Mouse (Mus musculus) limb, embryonic 12.5 days (tissue): ENCODE measurements around the gene Rnf17. TPM values are rescaled to one million over a fixed set of nuclear protein-coding genes. Genes with fewer than 3 reads are reported as not detected.

Experiments
- ATAC-seq: fragments of 200-750 bp; cut with Nextera tagmentation; 2 replicates; pipeline ENCODE4 v1.8.0; 2017; ENCODE audit warnings: low read depth, moderate TSS enrichment; ENCODE audit not compliant: insufficient number of reproducible peaks, insufficient read depth, low FRiP score, low TSS enrichment
- H3K27ac ChIP-seq: fragments of 300-500 bp; sonication (generic); 2 replicates; pipeline ENCODE4 v1.5.1; 2016; ENCODE audit warnings: mild to moderate bottlenecking, moderate library complexity
- H3K27me3 ChIP-seq: fragments of 300-500 bp; sonication (generic); 2 replicates; pipeline ENCODE4 v1.6.1; 2016; ENCODE audit warnings: mild to moderate bottlenecking, moderate library complexity
- H3K36me3 ChIP-seq: fragments of 300-500 bp; sonication (generic); 2 replicates; pipeline ENCODE4 v1.6.1; 2016; ENCODE audit warnings: mild to moderate bottlenecking, moderate library complexity
- H3K4me1 ChIP-seq: fragments of 300-500 bp; sonication (generic); replicated peaks from 2 replicates; pipeline ENCODE4 v1.6.1; 2016
- H3K4me2 ChIP-seq: fragments of 300-500 bp; sonication (generic); 2 replicates; pipeline ENCODE4 v1.6.1; 2016; ENCODE audit warnings: mild to moderate bottlenecking, moderate library complexity
- H3K4me3 ChIP-seq: fragments of 300-500 bp; sonication (generic); replicated peaks from 2 replicates; pipeline ENCODE4 v1.5.1; 2016; ENCODE audit warnings: mild to moderate bottlenecking
- H3K9ac ChIP-seq: fragments of 300-500 bp; sonication (generic); replicated peaks from 2 replicates; pipeline ENCODE4 v1.6.1; 2016; ENCODE audit warnings: mild to moderate bottlenecking, moderate library complexity
- H3K9me3 ChIP-seq: fragments of 300-500 bp; sonication (generic); 2 replicates; pipeline ENCODE4 v1.6.1; 2016; ENCODE audit warnings: mild to moderate bottlenecking, moderate library complexity
- WGBS: fragments of 180-500 bp; shearing (Covaris S2); methylation state at CpG from one replicate; pipeline ENCODE4 v1.1.7; 2016; 5-methylcytosine and 5-hydroxymethylcytosine counted together
- polyA plus RNA-seq: library from polyadenylated mRNA; unstranded; fragments of >200 nt; fragmentation: Nextera tagmentation; extraction: Ambion mirVana; gene quantifications from 2 replicates; pipeline ENCODE4 v1.2.1, GENCODE M21; 2016

Rnf17 gene
- polyA plus RNA-seq, 1 experiment from 2014 or later = 1.6 TPM

DNA sequence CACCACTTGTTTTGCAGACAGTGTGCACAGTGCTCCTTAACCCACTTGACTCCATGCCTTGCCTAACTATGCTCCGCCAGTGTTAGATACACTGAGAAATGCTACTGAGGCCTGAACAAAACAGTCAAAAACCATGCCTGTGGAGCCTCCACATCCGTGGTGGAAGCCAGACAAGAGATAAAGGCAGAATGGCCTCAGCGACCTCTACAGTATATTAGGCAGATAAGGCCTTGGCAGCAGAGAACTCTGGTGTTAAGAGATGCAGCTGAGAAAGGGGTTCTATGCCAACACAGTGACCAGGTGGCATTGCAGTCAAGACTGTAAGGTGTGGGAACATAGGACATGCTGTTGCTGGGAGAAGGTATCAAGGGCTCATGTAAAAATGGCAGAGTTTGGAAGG, 104.4 kb downstream of the Rnf17 start:
- Histone ChIP-seq H3K4me2 (no peak overlapping the region), H3K27me3 (no peaks in the 10 kb centered on the region), H3K4me1 (no peaks in the 10 kb centered on the region), H3K36me3 (no peaks in the 10 kb centered on the region), H3K9ac (no peak overlapping the region), H3K9me3 (no peaks in the 10 kb centered on the region), H3K27ac (no peak overlapping the region), H3K4me3 (no peak overlapping the region)
- no peak for ATAC-seq
- WGBS = 74% methylated on average over 3 of the region's 3 CpGs

DNA sequence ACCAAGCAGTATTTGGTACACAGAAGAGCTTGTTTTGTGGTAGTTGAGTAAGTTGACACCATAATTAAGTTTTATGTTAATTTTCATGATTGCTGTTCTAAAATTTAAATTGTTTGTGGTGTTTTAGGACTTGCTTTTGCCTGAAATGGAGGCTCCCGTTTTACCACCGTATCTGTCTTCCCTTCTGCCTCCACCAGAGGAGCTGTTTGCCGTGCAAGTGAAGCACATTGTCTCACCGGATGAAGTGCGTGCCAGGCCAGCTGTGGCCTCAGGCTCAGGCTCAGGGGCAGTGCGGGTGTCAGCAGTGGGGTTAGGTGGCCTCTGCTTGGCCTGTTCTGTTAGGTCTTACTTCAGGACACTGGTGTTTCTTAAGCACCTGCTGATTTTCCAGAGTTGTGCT, 109.7 kb downstream of the Rnf17 start:
- ATAC-seq = no peak
- no peaks in the 10 kb centered on the region for H3K9me3 ChIP-seq
- 24% methylated on average over 6 of the region's 6 CpGs for WGBS

DNA sequence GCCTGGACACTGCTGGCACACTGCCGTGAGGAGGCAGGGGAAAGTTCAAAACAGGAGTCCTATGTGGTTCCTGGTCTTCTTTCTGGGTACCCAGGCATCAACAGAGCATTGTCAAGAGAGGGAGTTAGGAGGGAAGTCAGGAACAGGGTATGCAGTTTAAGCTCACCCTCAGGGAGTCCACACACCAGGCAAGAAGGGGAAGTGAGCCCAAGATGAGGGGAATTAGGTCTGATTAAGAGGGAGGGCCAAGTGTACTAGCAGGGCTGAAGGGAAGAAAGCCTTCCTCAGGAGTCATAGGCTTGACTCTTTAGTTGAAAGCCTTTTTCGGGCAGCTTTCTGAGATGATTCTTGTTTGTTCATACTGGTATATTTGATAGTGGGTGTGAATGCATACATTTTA, 112.4 kb downstream of the Rnf17 start:
- no peak overlapping the region for H3K27ac ChIP-seq
- WGBS = 84% methylated on average over 2 of the region's 2 CpGs
- ATAC-seq = no peak

More for the DNA sequence above, 109.7 kb downstream of the Rnf17 start:
- H3K36me3 ChIP-seq = no peaks in the 10 kb centered on the region
- no peak overlapping the region for H3K27ac ChIP-seq
- no peak overlapping the region for H3K9ac ChIP-seq
- no peak overlapping the region for H3K4me3 ChIP-seq
- H3K4me2 ChIP-seq = no peak overlapping the region
- no peaks in the 10 kb centered on the region for H3K4me1 ChIP-seq
- no peaks in the 10 kb centered on the region for H3K27me3 ChIP-seq

DNA sequence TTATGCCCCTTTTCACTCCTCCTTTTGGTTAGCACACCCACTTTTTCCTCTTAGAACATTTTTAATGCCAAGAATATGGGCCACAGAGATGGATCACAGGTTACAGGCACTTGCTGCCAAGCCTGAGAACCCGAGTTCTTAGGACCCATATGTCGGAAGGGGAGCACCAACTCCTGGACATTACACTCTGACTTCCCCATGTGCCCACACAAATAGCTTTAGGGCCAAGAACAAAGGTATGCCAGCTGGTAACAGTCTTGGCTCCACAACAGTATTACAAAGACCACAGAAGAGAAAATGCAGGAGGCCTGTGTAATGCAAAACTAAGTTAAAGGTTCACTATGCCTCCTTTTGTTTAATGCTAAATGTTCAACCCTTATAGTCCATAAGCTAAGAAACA, 128.4 kb downstream of the Rnf17 start:
- Histone ChIP-seq H3K27ac (no peak overlapping the region), H3K4me3 (no peak overlapping the region), H3K4me2 (no peak overlapping the region), H3K9ac (no peak overlapping the region), H3K9me3 (no peaks in the 10 kb centered on the region), H3K27me3 (no peaks in the 10 kb centered on the region), H3K36me3 (peaks cover 52% of the 10 kb centered on the region), H3K4me1 (no peaks in the 10 kb centered on the region)
- ATAC-seq = no peak
- WGBS = 89% methylated on average over 2 of the region's 2 CpGs

More for the DNA sequence above, 112.4 kb downstream of the Rnf17 start:
- Histone ChIP-seq H3K9ac (no peak overlapping the region), H3K9me3 (no peaks in the 10 kb centered on the region), H3K4me1 (no peaks in the 10 kb centered on the region), H3K36me3 (no peaks in the 10 kb centered on the region), H3K27me3 (no peaks in the 10 kb centered on the region), H3K4me2 (no peak overlapping the region), H3K4me3 (no peak overlapping the region)

DNA sequence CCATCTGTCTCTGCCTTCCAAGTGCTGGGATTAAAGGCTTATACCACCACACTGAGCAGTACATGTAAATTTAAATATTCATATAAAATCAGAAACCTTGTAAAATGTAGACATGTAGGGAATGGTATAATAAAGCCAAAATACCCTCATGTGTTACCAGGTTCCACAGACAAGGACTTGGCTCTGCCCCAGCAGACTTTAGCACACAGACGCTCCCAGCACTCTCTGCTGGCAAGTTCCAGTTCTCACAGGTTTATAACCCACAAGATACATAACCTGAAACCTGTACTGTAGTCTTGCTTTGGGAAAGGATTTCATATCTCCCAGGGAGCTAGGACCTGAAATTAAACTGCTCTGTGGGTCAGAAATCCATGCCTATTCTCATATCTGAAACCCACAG, 142.6 kb downstream of the Rnf17 start:
- H3K36me3 ChIP-seq = peaks cover 27% of the 10 kb centered on the region
- no peaks in the 10 kb centered on the region for H3K9me3 ChIP-seq
- no peaks in the 10 kb centered on the region for H3K27me3 ChIP-seq
- no peak overlapping the region for H3K4me2 ChIP-seq
- no peak overlapping the region for H3K27ac ChIP-seq
- no peaks in the 10 kb centered on the region for H3K4me1 ChIP-seq
- ATAC-seq = no peak
- no peak overlapping the region for H3K9ac ChIP-seq
- H3K4me3 ChIP-seq = no peak overlapping the region
- WGBS = 83% methylated on average over 1 of the region's 1 CpGs

DNA sequence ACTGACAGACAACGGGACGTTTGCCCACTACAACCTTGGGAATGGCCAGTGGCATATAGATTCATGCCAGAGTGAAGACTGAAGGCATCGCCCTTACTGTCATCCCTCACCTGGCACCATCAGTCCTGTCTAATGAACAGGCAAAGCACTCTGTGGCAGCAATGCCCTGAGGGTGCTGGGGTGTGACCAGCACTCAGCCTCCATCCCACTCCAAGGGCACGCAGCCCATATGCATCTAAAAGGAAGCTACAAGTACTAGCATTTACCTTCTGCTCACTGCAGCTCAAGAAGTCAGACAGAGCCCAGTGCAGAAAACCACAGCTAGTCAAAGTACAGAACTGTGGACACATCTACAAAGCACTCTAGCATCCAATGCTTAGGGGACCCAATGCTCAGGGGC, 143.1 kb downstream of the Rnf17 start:
- H3K36me3 ChIP-seq = peaks cover 27% of the 10 kb centered on the region
- H3K27ac ChIP-seq = no peak overlapping the region
- H3K27me3 ChIP-seq = no peaks in the 10 kb centered on the region
- H3K9ac ChIP-seq = no peak overlapping the region
- no peak overlapping the region for H3K4me3 ChIP-seq
- no peak overlapping the region for H3K4me2 ChIP-seq
- H3K9me3 ChIP-seq = no peaks in the 10 kb centered on the region
- no peak for ATAC-seq
- H3K4me1 ChIP-seq = no peaks in the 10 kb centered on the region
- 95% methylated on average over 4 of the region's 4 CpGs for WGBS

DNA sequence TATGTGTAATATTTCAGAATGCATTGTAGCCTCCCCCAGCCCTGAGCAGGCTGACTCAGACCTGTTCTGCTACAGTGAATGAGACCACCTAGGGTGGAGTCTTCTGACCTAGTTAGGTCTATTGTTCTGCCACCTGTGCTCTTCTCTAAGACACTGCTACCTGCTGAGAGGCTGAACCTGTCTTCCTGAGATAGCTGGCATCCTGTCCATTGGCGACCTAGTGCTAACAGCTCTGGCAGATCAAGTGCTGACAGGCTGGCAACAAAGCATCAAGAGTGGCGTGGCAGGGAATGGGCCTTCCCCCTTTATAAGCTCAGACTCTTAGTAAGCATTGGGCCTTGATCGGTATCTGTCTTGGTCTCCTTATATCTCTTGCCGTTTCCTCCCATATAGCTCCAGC, 148.6 kb downstream of the Rnf17 start:
- Histone ChIP-seq H3K9ac (no peak overlapping the region), H3K4me1 (no peaks in the 10 kb centered on the region), H3K4me2 (no peak overlapping the region), H3K9me3 (no peaks in the 10 kb centered on the region), H3K4me3 (no peak overlapping the region), H3K36me3 (peaks cover 47% of the 10 kb centered on the region), H3K27ac (no peak overlapping the region), H3K27me3 (no peaks in the 10 kb centered on the region)
- 92% methylated on average over 4 of the region's 4 CpGs for WGBS
- no peak for ATAC-seq

DNA sequence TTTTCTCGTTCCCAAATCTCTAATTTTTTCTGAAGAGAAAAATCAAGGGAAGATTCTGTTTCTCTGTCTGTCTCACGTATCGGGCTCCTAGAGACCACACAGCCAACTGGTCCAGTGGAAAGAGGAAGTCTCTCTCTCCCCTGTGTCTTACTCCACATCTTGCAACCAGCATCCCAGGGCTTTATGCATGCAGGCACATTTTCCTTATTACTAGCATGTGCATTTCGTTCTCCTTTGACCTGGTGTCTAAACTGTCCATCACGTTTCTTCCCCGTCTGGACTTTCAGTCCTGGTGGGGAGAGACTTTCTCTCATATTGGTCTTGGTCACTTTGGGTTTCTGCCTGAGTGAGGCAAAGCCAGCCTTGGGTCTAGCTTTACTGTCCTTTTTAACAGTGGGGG, 150.5 kb downstream of the Rnf17 start:
- Histone ChIP-seq H3K9ac (no peak overlapping the region), H3K27ac (no peak overlapping the region), H3K4me1 (no peaks in the 10 kb centered on the region), H3K36me3 (peaks cover 52% of the 10 kb centered on the region), H3K9me3 (no peaks in the 10 kb centered on the region), H3K4me2 (no peak overlapping the region), H3K4me3 (no peak overlapping the region), H3K27me3 (no peaks in the 10 kb centered on the region)
- no peak for ATAC-seq
- 85% methylated on average over 6 of the region's 6 CpGs for WGBS

DNA sequence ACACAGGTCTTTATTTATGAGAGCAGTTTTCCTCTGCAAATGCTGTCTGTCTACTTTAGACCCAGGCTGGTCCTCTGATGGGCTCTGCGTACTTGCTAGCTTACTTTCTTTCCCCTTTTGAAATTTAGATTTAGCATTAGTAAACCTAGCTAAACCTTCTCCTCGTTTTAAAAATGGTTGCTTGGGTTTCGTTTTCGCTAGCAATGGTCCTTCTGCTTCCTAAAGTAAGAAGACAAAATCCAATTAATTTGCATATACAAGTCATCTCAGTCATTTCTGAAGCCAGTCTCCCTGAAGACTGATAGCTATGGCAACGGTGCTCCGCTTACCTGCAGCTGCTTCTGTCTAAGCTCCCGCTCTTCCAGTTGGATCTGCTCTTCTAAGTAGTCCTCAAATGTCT, 150.9 kb downstream of the Rnf17 start:
- Histone ChIP-seq H3K36me3 (peaks cover 56% of the 10 kb centered on the region), H3K4me2 (no peak overlapping the region)

DNA sequence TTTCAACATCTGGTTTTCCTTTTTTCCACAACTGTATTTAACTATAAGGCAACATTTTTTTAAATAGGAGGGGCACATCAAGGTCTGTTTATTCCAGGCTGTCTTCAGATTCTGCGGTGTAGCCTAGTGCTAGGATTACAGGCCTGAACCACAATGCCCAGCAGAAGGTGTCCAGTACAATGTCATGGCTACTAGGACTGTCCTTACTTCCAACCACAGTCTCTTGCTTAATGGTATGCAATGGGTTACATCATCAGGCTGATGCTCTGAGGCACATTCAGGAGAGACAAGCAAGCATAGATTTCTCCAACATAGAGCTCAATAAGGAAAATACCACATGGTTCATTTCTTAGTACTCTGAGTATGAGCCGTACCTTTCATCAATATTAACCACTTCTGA, 152.3 kb downstream of the Rnf17 start:
- WGBS = 89% methylated on average over 2 of the region's 2 CpGs

More for the DNA sequence above, 150.9 kb downstream of the Rnf17 start:
- H3K9ac ChIP-seq = no peak overlapping the region
- ATAC-seq = no peak
- H3K9me3 ChIP-seq = no peaks in the 10 kb centered on the region
- 94% methylated on average over 7 of the region's 7 CpGs for WGBS
- H3K27ac ChIP-seq = no peak overlapping the region
- H3K4me1 ChIP-seq = no peaks in the 10 kb centered on the region
- no peaks in the 10 kb centered on the region for H3K27me3 ChIP-seq
- H3K4me3 ChIP-seq = no peak overlapping the region

DNA sequence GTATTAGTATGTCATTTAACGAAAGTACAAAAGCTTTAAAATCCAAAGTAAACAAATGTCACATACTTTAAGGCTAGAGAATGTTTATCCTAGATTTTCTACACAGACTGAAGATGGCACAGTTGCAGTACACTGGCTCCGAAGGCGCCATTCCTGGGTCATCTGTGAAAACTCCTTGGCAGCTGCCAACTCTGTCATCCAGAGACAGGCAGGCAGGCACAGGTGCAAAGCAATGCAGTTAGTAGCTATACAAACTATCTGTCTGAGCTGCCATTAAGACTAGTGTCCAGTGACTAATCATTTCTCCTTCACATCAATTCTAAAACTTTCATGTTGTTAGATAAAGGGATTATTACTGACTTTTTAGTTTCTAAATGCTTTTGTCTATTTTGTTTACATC, 156.8 kb downstream of the Rnf17 start:
- WGBS = 93% methylated on average over 3 of the region's 3 CpGs
- no peak for ATAC-seq
- no peak overlapping the region for H3K9ac ChIP-seq
- no peaks in the 10 kb centered on the region for H3K4me1 ChIP-seq
- no peaks in the 10 kb centered on the region for H3K9me3 ChIP-seq
- H3K27me3 ChIP-seq = no peaks in the 10 kb centered on the region
- no peak overlapping the region for H3K4me3 ChIP-seq
- H3K36me3 ChIP-seq = peaks cover 48% of the 10 kb centered on the region
- no peak overlapping the region for H3K27ac ChIP-seq
- no peak overlapping the region for H3K4me2 ChIP-seq

More for the DNA sequence above, 152.3 kb downstream of the Rnf17 start:
- Histone ChIP-seq H3K36me3 (peaks cover 59% of the 10 kb centered on the region), H3K4me3 (no peak overlapping the region), H3K4me2 (no peak overlapping the region), H3K9ac (no peak overlapping the region), H3K9me3 (no peaks in the 10 kb centered on the region), H3K27ac (no peak overlapping the region), H3K27me3 (no peaks in the 10 kb centered on the region), H3K4me1 (no peaks in the 10 kb centered on the region)
- ATAC-seq = no peak

DNA sequence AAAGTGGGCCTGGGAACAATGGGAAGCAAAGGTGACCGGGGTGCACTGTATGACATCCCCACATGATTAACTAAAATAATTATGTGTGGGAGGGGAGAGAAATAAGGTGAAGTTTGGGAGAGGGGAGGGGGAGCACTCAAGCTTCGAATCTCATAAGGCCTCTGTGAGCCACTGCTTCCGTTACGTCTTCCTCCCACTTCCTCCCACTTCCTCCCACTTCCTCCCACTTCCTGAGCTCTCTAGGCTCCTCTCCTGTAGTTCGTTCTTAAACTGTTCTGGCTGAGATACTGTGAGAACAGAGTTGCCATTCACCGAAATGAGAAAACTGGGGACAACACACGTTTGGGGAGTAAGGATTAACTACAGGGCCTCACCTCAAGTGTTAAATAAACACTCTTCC, 165.1 kb downstream of the Rnf17 start:
- no peaks in the 10 kb centered on the region for H3K27me3 ChIP-seq
- H3K4me1 ChIP-seq = peaks cover 10% of the 10 kb centered on the region
- H3K9me3 ChIP-seq = no peaks in the 10 kb centered on the region
- H3K9ac ChIP-seq = no peak overlapping the region
- no peak overlapping the region for H3K4me2 ChIP-seq
- no peak overlapping the region for H3K4me3 ChIP-seq
- 79% methylated on average over 7 of the region's 7 CpGs for WGBS
- H3K27ac ChIP-seq = no peak overlapping the region
- no peak for ATAC-seq
- H3K36me3 ChIP-seq = peaks cover 18% of the 10 kb centered on the region
